Mouse (Mus musculus) liver (tissue): Measurements from ENCODE around the gene Trpm8.

Source experiments
- DNase-seq: peaks from one replicate; pipeline ENCODE4 v3.0.0-alpha.2; 2020; ENCODE audit warnings: mixed read lengths

Gene Trpm8

DNA sequence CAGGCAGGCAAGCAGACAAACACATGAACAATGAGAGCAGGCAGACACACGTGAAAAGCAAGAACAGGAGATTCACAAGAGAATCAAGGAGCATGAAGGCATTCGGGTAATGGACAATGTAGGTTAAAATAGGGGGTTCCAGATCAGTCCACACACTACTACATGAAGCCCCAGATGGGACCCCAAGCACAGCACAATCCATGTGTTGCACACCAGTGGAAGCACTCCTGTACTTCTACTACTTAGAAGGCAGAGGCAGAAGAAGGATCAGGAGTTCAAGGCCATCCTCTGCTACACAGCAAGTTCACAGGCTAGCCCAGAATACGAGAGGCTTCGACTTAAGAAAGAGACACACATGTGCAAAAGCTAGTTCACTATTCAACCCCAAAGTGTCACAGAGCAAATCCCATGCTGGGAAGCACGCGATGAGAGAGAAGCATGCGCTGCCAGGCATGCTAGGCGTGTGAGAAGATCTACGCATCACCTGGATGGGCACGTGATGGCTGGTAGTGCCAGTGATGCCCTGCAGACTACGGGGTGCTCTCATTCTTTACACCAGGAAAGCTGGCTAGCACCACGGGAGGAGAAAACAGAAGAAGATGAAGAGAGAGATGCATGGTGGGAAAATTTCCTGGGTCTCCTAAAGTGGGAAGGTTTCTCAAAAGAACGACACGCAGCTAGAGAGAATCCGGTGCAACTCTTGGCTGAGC lies 8.8 kb downstream of the Trpm8 start:
- no peak for DNase-seq

- peak; percentile 5 for DNase-seq
These were observed 9.6 kb downstream of the Trpm8 start for GRCm38 (mm10) chr1:88286887-88287696.

GRCm38 (mm10) chr1:88287697-88287980 lies 10.2 kb downstream of the Trpm8 start:
- peak; percentile 83 for DNase-seq

DNA sequence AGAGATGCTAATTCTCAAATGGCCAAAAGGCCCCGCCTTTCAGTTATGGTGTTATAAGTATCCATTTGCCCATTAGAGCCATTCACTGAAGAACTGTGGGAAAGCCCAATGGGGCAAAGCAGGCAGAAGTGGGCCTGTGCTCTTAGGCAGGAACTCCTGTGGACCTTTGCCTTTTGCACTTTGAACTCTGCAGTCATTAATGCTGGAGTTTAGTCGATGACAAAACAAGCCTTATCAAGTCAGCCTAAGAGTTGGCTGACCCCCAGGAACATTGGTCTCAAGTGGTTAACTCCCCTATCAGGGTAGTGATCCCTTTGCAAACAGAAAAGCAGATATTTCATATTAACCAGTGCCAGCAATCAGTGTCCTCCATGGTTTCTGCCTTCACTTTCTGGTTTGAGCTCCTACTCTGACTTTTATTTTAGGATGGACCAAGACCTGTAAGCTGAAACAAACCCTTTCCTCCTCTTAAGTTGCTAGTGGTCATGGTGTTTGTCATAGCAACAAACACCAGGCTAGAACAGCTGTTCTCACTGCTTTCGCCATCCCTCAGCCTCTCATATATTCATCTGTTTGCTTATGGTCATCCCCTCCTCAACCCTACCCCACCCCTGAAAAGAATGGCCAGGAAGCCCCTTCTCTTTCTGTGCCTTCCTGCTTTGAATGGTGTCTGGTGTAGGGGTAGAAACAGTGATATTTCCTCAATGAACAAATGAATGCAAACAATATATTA lies 10.8 kb downstream of the Trpm8 start:
- DNase-seq: peak; percentile 13

DNA sequence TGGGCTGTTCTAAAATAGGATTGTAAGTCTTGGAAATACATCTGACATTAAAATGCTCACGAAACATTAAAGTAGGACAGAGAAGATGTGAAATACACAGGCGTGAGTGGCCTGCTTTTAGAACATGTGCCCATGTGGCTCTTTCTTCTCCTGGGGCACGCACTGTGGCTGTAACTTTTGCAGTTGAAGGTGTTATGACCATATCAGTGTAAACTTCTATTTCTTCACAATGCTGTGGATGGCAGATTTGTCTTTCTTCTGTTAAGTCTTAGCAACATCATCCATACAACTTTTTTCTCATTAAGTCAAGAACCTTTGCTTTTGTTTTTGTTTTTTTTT lies 11.3 kb downstream of the Trpm8 start:
- DNase-seq: peak; percentile 3

DNA sequence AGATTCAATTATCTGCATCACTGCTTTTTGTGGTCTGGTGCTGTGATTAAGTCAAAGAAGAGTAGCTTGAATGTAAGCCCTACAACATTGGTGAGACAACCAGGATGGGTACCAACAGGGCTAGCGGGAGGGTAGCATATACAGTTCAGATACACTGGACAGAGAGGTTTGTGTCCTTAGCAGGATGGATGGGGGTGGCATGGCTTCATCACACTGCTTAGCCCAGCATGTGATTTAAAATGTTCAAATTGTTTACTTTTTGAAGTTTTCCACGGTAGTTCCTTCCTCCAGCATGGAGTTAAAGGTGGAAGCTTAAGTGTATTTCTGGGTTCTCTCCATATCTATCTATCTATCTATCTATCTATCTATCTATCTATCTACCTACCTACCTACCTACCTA lies 11.7 kb downstream of the Trpm8 start:
- DNase-seq: no peak

DNA sequence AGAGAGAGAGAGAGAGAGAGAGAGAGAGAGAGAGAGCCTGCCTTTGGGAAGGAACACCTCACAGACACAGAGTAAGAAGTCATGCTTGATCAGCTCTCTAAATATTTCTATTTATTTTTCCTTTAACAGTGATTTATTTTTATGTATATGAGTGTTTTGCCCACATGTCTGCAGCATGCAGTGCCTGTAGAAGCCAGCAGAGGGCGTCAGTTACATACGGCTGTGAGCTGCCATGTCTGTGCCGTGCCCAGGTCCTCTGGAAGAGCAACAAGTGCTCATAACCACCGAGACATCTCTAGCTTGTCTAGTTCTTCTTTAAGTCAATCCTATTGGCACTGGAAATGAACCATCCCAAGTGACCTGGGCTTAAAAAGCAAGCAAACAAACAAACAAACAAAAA lies 12.5 kb downstream of the Trpm8 start:
- DNase-seq: peak; percentile 79

DNA sequence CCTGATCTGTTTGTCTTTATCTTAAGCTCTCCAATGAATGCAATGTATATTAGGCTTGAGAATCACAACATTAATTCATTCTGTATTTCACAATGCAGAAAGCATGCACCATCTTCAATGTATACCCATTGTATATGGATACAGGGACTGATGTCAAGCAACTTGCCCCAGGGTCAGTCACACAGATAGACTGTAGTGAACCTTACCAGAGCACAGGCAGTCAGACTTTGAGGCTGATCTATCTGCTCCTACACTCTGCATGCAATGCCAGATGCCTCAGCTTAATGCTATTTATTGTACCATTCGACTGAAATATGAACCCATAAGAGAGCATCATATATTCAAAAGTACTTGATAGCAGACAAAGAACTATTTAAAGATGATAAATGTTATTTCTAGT lies 13.1 kb downstream of the Trpm8 start:
- DNase-seq: peak; percentile 3

- peak; percentile 5 for DNase-seq
These were observed 14.0 kb downstream of the Trpm8 start for GRCm38 (mm10) chr1:88291409-88292005.

GRCm38 (mm10) chr1:88292057-88292456 lies 14.6 kb downstream of the Trpm8 start:
- DNase-seq: peak; percentile 4

DNA sequence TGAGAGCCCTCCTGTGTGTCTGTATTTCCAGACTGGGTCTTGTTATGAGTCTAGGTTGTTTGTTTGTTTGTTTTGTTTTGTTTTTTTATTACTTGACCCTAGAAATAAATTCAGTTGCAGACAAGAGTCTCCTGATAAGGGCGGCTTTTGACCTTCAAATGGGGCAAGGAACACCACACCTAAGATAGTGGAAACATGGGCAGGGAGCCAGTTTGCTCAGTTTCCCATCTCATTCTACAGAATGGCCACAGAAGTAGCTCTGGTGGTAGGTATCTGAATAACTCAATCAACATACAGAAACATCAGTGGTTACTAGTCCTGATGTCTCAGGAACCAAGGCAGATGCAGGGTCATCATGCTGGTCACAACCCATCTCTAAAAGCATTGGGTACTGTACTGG lies 17.2 kb downstream of the Trpm8 start:
- no peak for DNase-seq

DNA sequence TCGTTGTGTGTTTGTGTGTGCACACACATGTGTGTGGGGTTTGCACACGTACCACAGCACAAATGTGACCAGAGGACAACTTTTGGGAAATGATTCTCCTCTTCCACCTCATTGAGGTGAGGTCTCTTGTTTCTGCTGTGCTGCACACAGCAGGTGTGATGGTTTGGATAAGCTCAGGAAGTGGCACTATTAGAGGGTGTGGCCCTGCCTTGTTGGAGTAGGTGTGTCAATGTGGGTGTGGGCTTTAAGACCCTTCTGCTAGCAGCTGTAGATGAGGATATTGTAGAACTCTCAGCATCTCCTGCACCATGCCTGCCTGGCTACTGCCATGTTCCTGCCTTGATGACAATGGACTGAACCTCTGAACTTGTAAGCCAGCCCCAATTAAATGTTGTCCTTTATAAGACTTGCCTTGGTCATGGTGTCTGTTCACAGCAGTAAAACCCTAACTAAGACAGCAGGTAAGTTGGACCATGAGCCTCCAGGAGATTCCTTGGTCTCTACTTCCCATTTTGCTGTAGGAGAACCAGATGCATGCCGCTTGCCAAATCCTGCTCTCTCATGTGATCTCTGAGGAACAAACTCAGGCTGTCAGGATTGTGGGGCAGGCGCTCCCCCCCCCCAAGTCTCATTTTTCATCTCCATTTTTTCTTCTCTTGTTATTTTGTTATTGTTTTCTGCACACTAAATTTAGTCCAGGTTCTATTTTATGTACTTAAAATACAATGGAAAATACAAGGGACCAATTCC lies 18.9 kb downstream of the Trpm8 start:
- DNase-seq: no peak

GRCm38 (mm10) chr1:88297480-88298258 lies 20.2 kb downstream of the Trpm8 start:
- no peak for DNase-seq

- DNase-seq: no peak
These were observed 21.4 kb downstream of the Trpm8 start for GRCm38 (mm10) chr1:88298686-88299528.

DNA sequence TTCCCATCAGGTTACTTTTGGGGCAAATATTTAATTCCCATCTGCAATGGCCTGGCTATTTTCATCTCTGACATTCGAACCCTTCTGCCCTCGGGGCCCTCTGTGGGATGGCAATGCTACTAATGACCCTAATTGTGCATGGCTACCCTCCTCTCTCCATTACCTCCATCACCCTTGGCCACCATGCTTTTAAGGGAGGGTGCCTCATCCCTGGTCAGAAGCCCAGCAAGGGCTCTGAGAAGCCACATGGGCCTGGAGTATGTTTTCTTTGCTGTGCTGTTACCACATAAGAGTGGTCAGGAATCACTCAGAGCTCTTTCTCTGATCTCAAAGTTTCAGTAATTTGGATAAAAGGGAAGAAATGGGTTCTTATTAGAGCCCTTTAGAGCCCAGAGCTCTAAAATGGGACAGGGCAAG lies 22.1 kb downstream of the Trpm8 start:
- no peak for DNase-seq

DNA sequence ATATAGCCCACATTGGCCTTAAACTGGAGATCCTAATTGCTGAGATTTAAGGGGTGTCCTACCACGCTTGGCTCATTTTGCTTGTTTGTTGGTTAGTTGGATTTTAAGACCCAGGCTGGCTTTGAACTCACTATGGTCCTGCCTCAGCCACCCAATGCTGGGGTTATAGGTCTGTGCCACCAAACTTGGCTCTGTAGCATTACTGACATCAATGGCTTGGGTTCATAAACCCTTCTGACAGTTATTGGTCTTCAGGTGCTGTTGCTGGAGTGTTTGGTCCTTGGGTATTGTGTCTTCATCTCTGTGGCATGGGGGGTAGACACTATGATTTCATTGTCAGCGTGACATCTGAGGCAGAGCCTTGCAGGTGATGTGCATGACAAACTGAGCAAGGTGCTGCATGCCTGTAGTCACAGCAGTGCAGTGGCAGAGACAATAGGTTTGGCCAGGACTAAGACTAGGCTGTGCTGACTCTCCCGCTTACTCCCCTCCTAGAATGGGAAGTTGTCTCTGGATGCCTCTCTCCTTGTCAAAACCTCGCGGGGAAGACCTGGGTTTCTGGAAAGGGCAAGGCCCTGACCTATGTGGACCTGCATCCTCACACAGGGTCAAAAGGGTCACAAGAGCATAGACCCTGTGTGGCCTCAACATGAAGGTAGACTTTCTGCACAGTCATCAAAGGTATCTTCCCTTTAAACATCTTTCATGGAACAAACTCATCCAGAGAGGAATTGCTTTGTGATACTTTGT lies 23.0 kb downstream of the Trpm8 start:
- no peak for DNase-seq

GRCm38 (mm10) chr1:88301121-88302014 lies 23.9 kb downstream of the Trpm8 start:
- no peak for DNase-seq

DNA sequence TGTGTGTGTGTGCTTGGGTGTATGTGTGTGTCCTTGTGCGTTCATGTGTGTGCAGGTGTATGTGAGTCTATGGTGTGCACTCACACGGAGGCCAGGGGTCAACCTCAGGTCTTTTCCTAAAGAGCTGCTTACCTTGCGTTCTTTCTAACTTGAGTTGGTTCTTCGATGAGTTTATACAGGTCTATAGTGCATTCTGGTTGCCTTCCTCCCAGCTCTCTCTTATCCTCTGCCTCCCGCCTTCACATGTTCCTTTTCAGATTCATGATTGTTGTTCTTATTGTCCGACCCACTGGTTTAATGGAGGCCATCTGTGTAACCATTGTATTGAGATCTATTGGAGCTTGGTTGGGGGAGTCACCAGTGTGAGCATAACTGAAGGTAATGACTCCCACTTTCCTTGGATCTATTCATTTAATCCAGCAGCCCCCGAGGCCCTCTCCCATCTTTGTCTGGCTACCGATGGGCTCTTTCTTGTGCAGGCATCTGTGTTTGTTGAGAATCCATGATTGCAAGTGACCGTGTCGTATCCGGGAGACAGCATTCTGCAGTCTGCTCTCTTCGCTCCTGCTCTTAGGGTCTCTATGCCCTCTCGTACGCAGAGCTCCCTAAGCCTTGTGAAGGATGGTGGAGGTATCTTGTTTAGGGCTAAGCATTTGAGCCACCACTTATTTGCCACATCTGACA lies 24.7 kb downstream of the Trpm8 start:
- no peak for DNase-seq

DNA sequence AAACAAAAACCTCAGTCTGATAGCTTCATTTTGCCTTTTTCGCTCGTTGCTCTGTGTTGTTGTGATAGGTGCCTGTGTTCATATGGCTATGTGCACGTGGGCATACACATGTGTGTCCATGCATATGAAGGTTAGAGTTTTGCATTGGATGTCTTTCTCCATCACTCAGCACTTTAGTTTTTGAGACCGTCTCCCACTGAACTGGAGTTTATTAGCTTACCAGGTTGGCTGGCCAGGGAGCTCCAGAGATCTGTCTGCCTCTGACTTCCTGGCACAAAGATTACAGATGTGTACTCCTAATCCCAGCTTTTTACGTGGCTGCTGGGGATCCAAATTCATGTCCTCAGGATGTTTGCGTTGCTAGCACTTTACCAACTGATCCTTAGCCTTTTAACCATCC lies 26.3 kb downstream of the Trpm8 start:
- no peak for DNase-seq
